Mouse (Mus musculus) gastrocnemius, adult 8-10 months (tissue): ENCODE data around the gene Tmem238. TPM values are rescaled to one million over a fixed set of nuclear protein-coding genes. Genes with fewer than 3 reads are reported as not detected.
A peak's percentile ranks its signal among the peaks of the same experiment; 100 is the strongest.

Experiments used
- DNase-seq, 2 experiments: peaks; one replicate each; pipeline ENCODE4 v3.0.0; 2022; ENCODE audit warnings: low spot score in 2 of 2
- total RNA-seq, 4 experiments: library from RNA; stranded (reverse); gene quantifications; 2 replicates each; pipeline ENCODE4 v1.2.4; 2022

Gene Tmem238
- total RNA-seq, 4 experiments from 2014 or later: 6.0 to 12.3 (median 7.4) TPM

GRCm38 (mm10) chr7:4792278-4793212, 3.1 kb upstream of the Tmem238 start, which contains the start of gene Rpl28:
TSS of gene Rpl28 (plus strand) at chr7:4792874.
- peak; percentile 87 to 92 for DNase-seq

- peak; percentile 20 to 46 for DNase-seq
Observed at GRCm38 (mm10) chr7:4788499-4789435, 689 bp downstream of the Tmem238 start.

GRCm38 (mm10) chr7:4783667-4784268, 5.7 kb downstream of the Tmem238 start:
- DNase-seq: no peak

GRCm38 (mm10) chr7:4782759-4783158, 6.7 kb downstream of the Tmem238 start, which contains the start of the genes Il11 and Tmem190:
TSS of gene Il11 (minus strand) at chr7:4782859.
TSS of gene Tmem190 (plus strand) at chr7:4782937.
- DNase-seq: no peak

DNA sequence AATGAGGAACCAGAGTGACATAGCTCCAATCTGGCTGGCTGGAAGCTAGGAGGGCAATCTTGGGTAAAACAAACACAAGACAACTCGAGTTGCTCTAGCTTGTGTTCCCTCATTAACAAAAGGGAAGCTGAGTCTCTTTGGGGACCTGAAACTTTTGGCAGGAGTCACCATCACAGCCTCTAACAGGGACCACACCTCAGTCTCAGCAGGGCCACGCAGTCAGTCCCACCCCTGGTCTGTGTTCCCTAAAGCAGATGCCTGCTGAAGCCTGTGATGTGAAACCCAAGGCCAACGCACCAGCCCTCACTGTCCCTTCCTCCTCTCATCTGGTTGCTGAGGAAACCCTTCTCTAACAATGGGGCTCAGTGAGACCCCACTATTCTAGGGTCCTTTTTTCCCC, 7.3 kb downstream of the Tmem238 start:
- DNase-seq: no peak

DNA sequence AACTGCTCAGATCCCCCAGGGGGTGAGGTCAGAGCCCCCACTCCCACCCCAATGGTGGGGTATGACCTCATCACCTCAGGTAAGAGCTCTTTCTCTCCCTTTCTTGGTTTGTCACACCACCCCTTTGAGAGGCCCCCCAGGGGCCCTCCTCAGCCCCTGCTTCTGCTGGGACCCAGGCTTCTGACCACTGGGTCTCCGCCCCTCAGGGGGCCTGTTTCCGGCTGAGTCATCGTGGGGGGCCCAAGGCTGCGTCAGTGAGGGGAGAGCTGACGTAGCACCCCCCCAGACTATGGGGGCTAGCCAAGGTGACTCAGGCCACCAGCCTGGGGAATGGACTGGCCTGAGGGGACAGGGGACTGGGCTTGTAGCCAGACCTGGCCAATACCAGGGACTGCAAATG, 9.5 kb downstream of the Tmem238 start:
- DNase-seq: no peak

DNA sequence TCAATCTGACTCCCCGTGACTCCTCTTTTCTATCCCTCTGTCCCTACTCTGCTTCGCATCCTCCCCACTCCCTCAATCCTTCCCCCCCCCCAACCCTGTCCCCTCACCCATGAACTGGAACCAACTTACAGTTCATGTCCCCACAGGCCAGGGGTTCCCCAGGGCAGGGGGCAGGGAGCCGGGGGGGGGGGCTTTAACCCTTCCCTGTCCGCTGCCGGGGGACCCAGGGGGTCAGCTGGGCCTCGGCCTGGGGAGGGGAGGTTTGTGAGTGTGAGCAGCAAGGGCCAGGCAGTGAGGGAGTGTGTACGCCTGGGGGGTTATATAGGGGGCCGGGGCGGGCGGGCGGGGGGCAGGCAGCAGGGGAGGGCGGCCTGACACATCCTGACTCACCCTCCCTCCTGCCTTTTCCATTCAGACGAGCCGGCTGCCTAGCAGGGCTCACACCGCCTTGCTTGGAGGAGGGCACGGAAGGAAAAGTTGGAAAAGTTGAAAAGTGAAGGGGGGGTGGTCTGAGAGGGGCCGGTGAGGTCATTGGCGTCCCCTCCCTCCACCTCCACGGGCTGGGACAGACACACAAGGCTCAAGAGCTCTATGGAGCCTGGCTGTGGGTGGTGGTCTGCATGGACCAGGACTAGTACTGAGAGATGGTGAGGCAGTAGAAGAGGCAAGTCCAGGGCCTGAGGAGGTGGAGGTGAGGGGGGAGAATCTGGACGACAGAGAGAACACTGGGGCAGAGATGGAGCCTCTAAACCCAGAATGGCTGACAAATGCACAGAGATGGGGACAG, 11.4 kb downstream of the Tmem238 start:
- no peak for DNase-seq

- peak in 1 of 2 experiments; percentile 44 for DNase-seq
Observed at GRCm38 (mm10) chr7:4776861-4777830, 12.3 kb downstream of the Tmem238 start.

DNA sequence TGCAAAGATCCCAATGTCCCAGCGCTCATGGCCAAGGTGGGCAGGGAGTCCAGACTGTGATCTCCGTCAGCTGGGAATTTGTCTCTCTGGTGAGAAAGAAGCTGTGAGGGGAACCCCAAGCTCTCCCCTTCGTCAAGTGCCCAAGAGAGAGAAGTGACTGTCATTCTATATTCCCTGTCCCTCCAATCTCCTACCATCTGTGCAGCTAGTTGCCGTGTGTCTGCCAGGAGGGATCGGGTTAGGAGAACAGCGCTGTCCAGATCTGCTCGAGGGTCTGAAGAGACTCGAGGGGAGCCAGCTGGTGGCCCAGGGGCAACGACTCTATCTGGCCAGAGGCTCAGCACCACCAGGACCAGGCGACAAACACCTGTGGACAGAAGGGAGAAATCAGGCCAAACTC, 13.3 kb downstream of the Tmem238 start:
- no peak for DNase-seq

- no peak for DNase-seq
Observed at GRCm38 (mm10) chr7:4771202-4771601, 18.3 kb downstream of the Tmem238 start, which contains the start of gene Fam71e2. TSS of gene Fam71e2 (minus strand) at chr7:4771302.

GRCm38 (mm10) chr7:4764946-4765710, 24.3 kb downstream of the Tmem238 start:
- DNase-seq: no peak

DNA sequence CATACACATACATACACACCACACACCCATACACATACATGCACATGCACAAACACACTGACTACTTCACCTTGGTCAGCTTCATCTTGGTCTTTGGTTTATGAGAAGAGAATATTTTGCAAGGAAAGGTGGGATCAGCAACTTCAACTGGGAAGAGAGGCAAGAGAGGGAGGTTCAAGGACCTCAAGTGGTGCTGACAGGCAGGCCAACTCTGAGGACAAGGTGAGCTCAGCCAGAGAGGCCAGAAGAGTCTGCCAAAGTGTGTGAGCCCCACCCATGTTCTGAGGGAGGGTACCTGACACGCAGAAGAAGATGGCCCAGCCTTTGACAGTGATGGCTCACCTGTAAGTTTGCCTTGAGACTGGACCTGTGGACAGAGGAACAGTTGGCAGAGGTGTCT, 29.8 kb downstream of the Tmem238 start:
- no peak for DNase-seq

DNA sequence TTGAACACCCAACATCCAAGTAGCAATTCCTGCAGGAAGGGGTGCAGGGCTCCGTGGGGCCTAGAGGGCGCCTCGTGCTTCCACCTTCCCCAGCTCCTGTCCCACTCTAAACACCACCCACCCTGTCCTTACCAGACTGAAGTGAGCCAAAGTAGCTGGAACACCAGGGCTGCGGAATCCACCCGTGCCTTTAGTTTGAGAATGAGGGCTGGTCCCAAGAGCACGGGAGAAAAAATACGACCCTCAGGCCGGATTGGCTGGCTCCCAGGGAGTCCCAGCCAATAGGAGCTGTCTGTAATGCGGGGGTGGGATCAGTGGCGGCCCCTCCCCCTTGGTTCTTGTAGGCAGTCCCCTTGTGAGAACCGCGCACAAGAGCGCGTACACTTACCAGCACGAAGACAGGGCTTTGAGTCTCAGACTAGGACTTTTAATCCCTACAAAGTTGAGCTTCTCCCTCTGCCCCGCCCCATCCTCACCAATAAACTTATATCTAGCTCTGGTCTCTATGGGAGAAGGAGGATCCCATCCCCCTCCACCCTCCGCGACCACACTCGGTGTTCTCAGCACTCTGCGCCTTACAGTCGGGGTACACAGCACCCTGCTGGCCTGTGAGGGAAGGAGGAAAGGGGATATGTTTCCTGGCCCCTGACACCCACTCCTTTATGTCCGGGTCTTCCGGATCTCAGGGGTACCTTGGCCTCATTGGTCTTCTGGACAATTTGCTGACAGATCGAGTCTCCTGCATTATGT, 36.5 kb downstream of the Tmem238 start, which contains the start of gene Cox6b2:
TSS of gene Cox6b2 (minus strand) at position 274 of the 750 bp plus-strand sequence.
- DNase-seq: peak in 1 of 2 experiments; percentile 52

- DNase-seq: no peak
Observed at GRCm38 (mm10) chr7:4751971-4752820, 37.3 kb downstream of the Tmem238 start.

DNA sequence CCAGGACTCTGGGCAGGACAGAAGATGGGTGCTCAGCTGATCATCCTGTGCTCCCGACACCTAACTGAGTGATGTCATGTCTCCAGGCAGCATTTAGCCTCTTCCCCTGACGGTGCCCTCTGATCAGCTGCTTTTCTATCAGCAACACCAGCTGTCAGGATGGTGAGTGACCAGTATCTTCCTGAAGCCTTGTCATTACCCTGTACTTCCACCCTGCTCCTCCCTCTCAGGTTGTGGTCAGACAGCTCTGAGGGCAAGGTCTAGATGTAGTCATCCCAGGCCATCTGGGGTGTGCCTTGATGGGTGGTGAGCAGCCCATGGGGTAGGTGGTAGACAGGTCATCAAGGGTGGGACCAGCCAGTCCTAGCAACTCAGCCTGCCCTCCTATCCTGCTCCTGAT, 40.3 kb downstream of the Tmem238 start:
- no peak for DNase-seq

DNA sequence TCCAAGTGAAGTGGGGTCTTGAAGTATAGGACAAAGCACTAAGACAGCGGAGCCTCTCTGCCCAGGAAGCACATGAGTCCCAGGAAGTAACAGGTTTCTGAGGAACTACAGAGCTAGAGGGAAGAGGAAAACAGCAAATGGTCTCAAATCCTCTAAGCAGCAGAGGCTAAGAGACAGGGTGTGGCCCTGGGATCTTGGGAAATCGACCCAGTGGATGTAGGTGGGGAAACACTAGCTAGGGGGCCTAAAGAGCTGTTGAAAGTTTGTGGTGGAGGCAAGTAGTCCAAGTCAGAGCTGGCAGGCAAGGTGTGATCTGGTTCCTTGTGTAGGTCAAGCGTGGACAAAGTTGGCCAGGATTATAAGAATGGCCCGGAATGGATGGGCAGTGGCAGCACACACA, 41.1 kb downstream of the Tmem238 start:
- DNase-seq: no peak
